Mouse (Mus musculus): ENCODE measurements around the gene Srxn1.
A peak's percentile ranks its signal among the peaks of the same experiment; 100 is the strongest.
"Not testable (repeated sequence)": the region's sequence is repeated elsewhere in the genome, so short reads cannot be mapped to it uniquely, and the experiment has no call there.

The Srxn1 gene

GRCm38 (mm10) chr2:152105318-152106224, at the start of gene Srxn1:
Gene Srxn1 (plus strand): TSS chr2:152105516.
- DNase-seq: peak; percentile 90 to 91

- DNase-seq: no peak
These were observed 48.7 kb upstream of the Srxn1 start for GRCm38 (mm10) chr2:152056368-152057251.

- no peak for DNase-seq
These were observed 48.1 kb upstream of the Srxn1 start for GRCm38 (mm10) chr2:152057252-152057563.

- not testable (repeated sequence) for DNase-seq
These were observed 42.5 kb upstream of the Srxn1 start for GRCm38 (mm10) chr2:152062817-152063216.

- DNase-seq: no peak
These were observed 36.5 kb upstream of the Srxn1 start for GRCm38 (mm10) chr2:152068660-152069433.

GRCm38 (mm10) chr2:152069434-152069786, 35.9 kb upstream of the Srxn1 start:
- no peak for DNase-seq

- DNase-seq: no peak
These were observed 35.4 kb upstream of the Srxn1 start for GRCm38 (mm10) chr2:152069941-152070340.

GRCm38 (mm10) chr2:152074521-152074920, 30.8 kb upstream of the Srxn1 start:
- DNase-seq: no peak

- DNase-seq: peak in 1 of 2 experiments; percentile 41
These were observed 29.9 kb upstream of the Srxn1 start for GRCm38 (mm10) chr2:152075294-152075889.

- DNase-seq: no peak
These were observed 28.0 kb upstream of the Srxn1 start for GRCm38 (mm10) chr2:152077337-152077736.

- DNase-seq: peak in 1 of 2 experiments; percentile 18
These were observed 24.4 kb upstream of the Srxn1 start, which contains the start of gene Scrt2 for GRCm38 (mm10) chr2:152080685-152081541. Gene Scrt2 (plus strand): TSS chr2:152081529.

- DNase-seq: peak; percentile 74 to 95
These were observed 23.5 kb upstream of the Srxn1 start for GRCm38 (mm10) chr2:152081641-152082448.

- DNase-seq: no peak
These were observed 22.6 kb upstream of the Srxn1 start for GRCm38 (mm10) chr2:152082456-152083285.

- DNase-seq: no peak
These were observed 21.9 kb upstream of the Srxn1 start for GRCm38 (mm10) chr2:152083411-152083810.

- DNase-seq: no peak
These were observed 21.0 kb upstream of the Srxn1 start for GRCm38 (mm10) chr2:152084298-152084697.

GRCm38 (mm10) chr2:152085414-152085813, 19.9 kb upstream of the Srxn1 start:
- no peak for DNase-seq

GRCm38 (mm10) chr2:152086451-152086850, 18.9 kb upstream of the Srxn1 start:
- no peak for DNase-seq

- DNase-seq: no peak
These were observed 18.2 kb upstream of the Srxn1 start for GRCm38 (mm10) chr2:152087111-152087510.

- peak; percentile 47 to 84 for DNase-seq
These were observed 16.2 kb upstream of the Srxn1 start for GRCm38 (mm10) chr2:152089078-152089477.

GRCm38 (mm10) chr2:152089581-152089980, 15.7 kb upstream of the Srxn1 start:
- no peak for DNase-seq
